Mouse (Mus musculus): ENCODE measurements around the gene Itprid2. TPM values are rescaled to one million over a fixed set of nuclear protein-coding genes. Genes with fewer than 3 reads are reported as not detected.
"Not testable (repeated sequence)": the region's sequence is repeated elsewhere in the genome, so short reads cannot be mapped to it uniquely, and the experiment has no call there.

Gene Itprid2
- polyA plus RNA-seq (2012), result 0.02 and 0.10 TPM in 2 replicates

- peak within 1 kb of the TSS; percentile 75 for H3K4me3 ChIP-seq (replicated peaks)
- TF ChIP-seq TAL1 (IDR thresholded peaks at IDR 0.05; ENCODE audit: low read length), result no peak
- no peak for TF ChIP-seq GATA1 (IDR thresholded peaks at IDR 0.05; ENCODE audit: low read length)
- H3K9me3 ChIP-seq (ENCODE audit: control insufficient read depth, low read length), result no peaks in the 10 kb centered on the region
- H3K27me3 ChIP-seq (ENCODE audit: control insufficient read depth), result peaks cover 3% of the 10 kb centered on the region
- no peaks in the 10 kb centered on the region for H3K36me3 ChIP-seq (ENCODE audit: control insufficient read depth)
- H3K4me1 ChIP-seq (ENCODE audit: control insufficient read depth), result peaks cover 21% of the 10 kb centered on the region
These were observed at the start of gene Itprid2 for GRCm38 (mm10) chr2:79634528-79635400. Gene Itprid2 (plus strand): TSS chr2:79635352.

- Histone ChIP-seq H3K4me3 (replicated peaks) (no peak overlapping the region), H3K27me3 (ENCODE audit: control insufficient read depth) (no peaks in the 10 kb centered on the region), H3K9me3 (ENCODE audit: control insufficient read depth, low read length) (no peaks in the 10 kb centered on the region), H3K36me3 (ENCODE audit: control insufficient read depth) (no peaks in the 10 kb centered on the region), H3K4me1 (ENCODE audit: control insufficient read depth) (no peaks in the 10 kb centered on the region)
- TF ChIP-seq GATA1 (IDR thresholded peaks at IDR 0.05; ENCODE audit: low read length) (no peak), TAL1 (IDR thresholded peaks at IDR 0.05; ENCODE audit: low read length) (no peak)
These were observed 39.0 kb upstream of the Itprid2 start for GRCm38 (mm10) chr2:79596177-79596576.

- Histone ChIP-seq H3K36me3 (ENCODE audit: control insufficient read depth) (no peaks in the 10 kb centered on the region), H3K9me3 (ENCODE audit: control insufficient read depth, low read length) (no peaks in the 10 kb centered on the region), H3K27me3 (ENCODE audit: control insufficient read depth) (no peaks in the 10 kb centered on the region), H3K4me3 (replicated peaks) (no peak overlapping the region), H3K4me1 (ENCODE audit: control insufficient read depth) (peaks cover 2% of the 10 kb centered on the region; the same call in 1 of the 2 replicates)
- no peak for TF ChIP-seq GATA1 (IDR thresholded peaks at IDR 0.05; ENCODE audit: low read length)
- TF ChIP-seq TAL1 (IDR thresholded peaks at IDR 0.05; ENCODE audit: low read length), result no peak
These were observed 38.1 kb upstream of the Itprid2 start for GRCm38 (mm10) chr2:79597090-79597489.

- not testable (repeated sequence) for H3K4me1 ChIP-seq (ENCODE audit: control insufficient read depth); H3K9me3 ChIP-seq (ENCODE audit: control insufficient read depth, low read length); H3K36me3 ChIP-seq (ENCODE audit: control insufficient read depth); H3K4me3 ChIP-seq (replicated peaks); H3K27me3 ChIP-seq (ENCODE audit: control insufficient read depth)
These were observed 34.0 kb upstream of the Itprid2 start for GRCm38 (mm10) chr2:79601109-79601508.

GRCm38 (mm10) chr2:79601691-79602116, 33.4 kb upstream of the Itprid2 start:
- no peaks in the 10 kb centered on the region for H3K27me3 ChIP-seq (ENCODE audit: control insufficient read depth)
- TF ChIP-seq TAL1 (IDR thresholded peaks at IDR 0.05; ENCODE audit: low read length), result no peak
- TF ChIP-seq GATA1 (IDR thresholded peaks at IDR 0.05; ENCODE audit: low read length), result no peak
- H3K4me1 ChIP-seq (ENCODE audit: control insufficient read depth), result peaks cover 2% of the 10 kb centered on the region; the same call in 1 of the 2 replicates
- H3K36me3 ChIP-seq (ENCODE audit: control insufficient read depth), result no peaks in the 10 kb centered on the region
- no peaks in the 10 kb centered on the region for H3K9me3 ChIP-seq (ENCODE audit: control insufficient read depth, low read length)
- H3K4me3 ChIP-seq (replicated peaks), result no peak overlapping the region

- no peaks in the 10 kb centered on the region for H3K36me3 ChIP-seq (ENCODE audit: control insufficient read depth)
- TF ChIP-seq TAL1 (IDR thresholded peaks at IDR 0.05; ENCODE audit: low read length) (no peak), GATA1 (IDR thresholded peaks at IDR 0.05; ENCODE audit: low read length) (no peak)
- no peaks in the 10 kb centered on the region for H3K27me3 ChIP-seq (ENCODE audit: control insufficient read depth)
- peaks cover 2% of the 10 kb centered on the region; the same call in 1 of the 2 replicates for H3K4me1 ChIP-seq (ENCODE audit: control insufficient read depth)
- H3K4me3 ChIP-seq (replicated peaks), result no peak overlapping the region
- no peaks in the 10 kb centered on the region for H3K9me3 ChIP-seq (ENCODE audit: control insufficient read depth, low read length)
These were observed 32.8 kb upstream of the Itprid2 start for GRCm38 (mm10) chr2:79602306-79602705.

- Histone ChIP-seq H3K4me3 (replicated peaks) (no peak overlapping the region), H3K27me3 (ENCODE audit: control insufficient read depth) (no peaks in the 10 kb centered on the region), H3K4me1 (ENCODE audit: control insufficient read depth) (peaks cover 2% of the 10 kb centered on the region; the same call in 1 of the 2 replicates), H3K9me3 (ENCODE audit: control insufficient read depth, low read length) (no peaks in the 10 kb centered on the region), H3K36me3 (ENCODE audit: control insufficient read depth) (no peaks in the 10 kb centered on the region)
- no peak for TF ChIP-seq GATA1 (IDR thresholded peaks at IDR 0.05; ENCODE audit: low read length)
- TF ChIP-seq TAL1 (IDR thresholded peaks at IDR 0.05; ENCODE audit: low read length), result no peak
These were observed 31.8 kb upstream of the Itprid2 start for GRCm38 (mm10) chr2:79603363-79603762.

- Histone ChIP-seq H3K36me3 (ENCODE audit: control insufficient read depth) (no peaks in the 10 kb centered on the region), H3K27me3 (ENCODE audit: control insufficient read depth) (no peaks in the 10 kb centered on the region), H3K4me3 (replicated peaks) (no peak overlapping the region), H3K4me1 (ENCODE audit: control insufficient read depth) (peaks cover 2% of the 10 kb centered on the region; the same call in 1 of the 2 replicates), H3K9me3 (ENCODE audit: control insufficient read depth, low read length) (no peaks in the 10 kb centered on the region)
- TF ChIP-seq GATA1 (IDR thresholded peaks at IDR 0.05; ENCODE audit: low read length), result no peak
- no peak for TF ChIP-seq TAL1 (IDR thresholded peaks at IDR 0.05; ENCODE audit: low read length)
These were observed 29.1 kb upstream of the Itprid2 start for GRCm38 (mm10) chr2:79606033-79606432.

GRCm38 (mm10) chr2:79607181-79607580, 28.0 kb upstream of the Itprid2 start:
- Histone ChIP-seq H3K27me3 (ENCODE audit: control insufficient read depth) (no peaks in the 10 kb centered on the region), H3K36me3 (ENCODE audit: control insufficient read depth) (no peaks in the 10 kb centered on the region), H3K4me3 (replicated peaks) (no peak overlapping the region), H3K4me1 (ENCODE audit: control insufficient read depth) (peaks cover 2% of the 10 kb centered on the region; the same call in 1 of the 2 replicates), H3K9me3 (ENCODE audit: control insufficient read depth, low read length) (no peaks in the 10 kb centered on the region)
- TF ChIP-seq TAL1 (IDR thresholded peaks at IDR 0.05; ENCODE audit: low read length) (no peak), GATA1 (IDR thresholded peaks at IDR 0.05; ENCODE audit: low read length) (no peak)
